13 mouse cellular contexts compared by ENCODE assay signal in genomic region chr13:63553436-63553835, GRCm38 (mm10). TPM values are rescaled to one million over a fixed set of nuclear protein-coding genes. Genes with fewer than 3 reads are reported as not detected.
A peak's percentile ranks its signal among the peaks of the same experiment; 100 is the strongest.
DNase-seq lines count a peak whose midpoint lies in the region; ATAC-seq and TF ChIP-seq lines count a peak whose summit lies in the region.
"Had no signal": no experiment of that assay in that cellular context is flagged by ENCODE, and none has a peak within 500 bp of the region (broad histone marks: within the 10 kb centered on the region; RNA-seq: fewer than 3 reads in every experiment).

No protein-coding gene starts in this region.

- H3K4me2 ChIP-seq in forebrain, postnatal 0 days (ENCODE audit: low read depth), result no peak overlapping the region
- H3K4me2 ChIP-seq in limb, embryonic 13.5 days (replicated peaks), result peak overlapping the region; percentile 41

- peak overlapping the region; percentile 83 for H3K27ac ChIP-seq in forebrain, embryonic 10.5 days
- no peak overlapping the region for H3K27ac ChIP-seq in forebrain, postnatal 0 days (ENCODE audit: low read depth, low read length)
- no peak overlapping the region for H3K27ac ChIP-seq in limb, embryonic 13.5 days
- no peak overlapping the region for H3K27ac ChIP-seq in thymus, adult 2 months (ENCODE audit: control insufficient read depth, insufficient read depth, low read length)

- H3K4me1 ChIP-seq in forebrain, embryonic 10.5 days, result peaks cover 98% of the 10 kb centered on the region
- H3K4me1 ChIP-seq in forebrain, postnatal 0 days (ENCODE audit: insufficient read depth), result peaks cover 13% of the 10 kb centered on the region
- H3K4me1 ChIP-seq in limb, embryonic 13.5 days, result peaks cover 97% of the 10 kb centered on the region
- peaks cover 30% of the 10 kb centered on the region for H3K4me1 ChIP-seq in thymus, adult 2 months (replicated peaks; ENCODE audit: control insufficient read depth, insufficient read depth, low read length)

- DNase-seq in forebrain, embryonic 10.5 days (ENCODE audit: extremely low spot score, low spot score), result no peak
- DNase-seq in forebrain, postnatal 0 days, result no peak
- peak; percentile 56 for DNase-seq in brain, embryonic 14.5 days (ENCODE audit: low read depth)
- DNase-seq in MN1 (ENCODE audit: low spot score), result no peak
- DNase-seq in thymus, adult 2 months, result no peak
- DNase-seq in embryo, embryonic 9.5 days (ENCODE audit: extremely low spot score), result no peak
- DNase-seq: adrenal gland, postnatal 25 days; heart, adult 18-20 months; kidney, adult 11 months; layer of hippocampus, postnatal 36 days had no signal

- 36% methylated on average over 5 of the region's 5 CpGs for WGBS in forebrain, embryonic 10.5 days
- 26% methylated on average over 5 of the region's 5 CpGs for WGBS in forebrain, postnatal 0 days
- 55% methylated on average over 5 of the region's 5 CpGs for WGBS in limb, embryonic 13.5 days
- WGBS in thymus, adult 2 months, result 75% methylated on average over 5 of the region's 5 CpGs

- H3K9ac ChIP-seq in forebrain, postnatal 0 days, result no peak overlapping the region
- no peak overlapping the region for H3K9ac ChIP-seq in limb, embryonic 13.5 days

- peaks cover 23% of the 10 kb centered on the region; the same call in 1 of the 2 replicates for H3K27me3 ChIP-seq in forebrain, embryonic 10.5 days (ENCODE audit: poor library complexity, severe bottlenecking)
- no peaks in the 10 kb centered on the region for H3K27me3 ChIP-seq in forebrain, postnatal 0 days (ENCODE audit: insufficient read depth, low read length)
- no peaks in the 10 kb centered on the region for H3K27me3 ChIP-seq in limb, embryonic 13.5 days
- no peaks in the 10 kb centered on the region for H3K27me3 ChIP-seq in thymus, adult 2 months (ENCODE audit: control insufficient read depth, insufficient read depth, low read length)
- H3K27me3 ChIP-seq: Patski had no signal

- ATAC-seq in forebrain, postnatal 0 days, result no peak
- ATAC-seq in erythroid progenitor cell, adult 5-6 weeks (replicated peaks; ENCODE audit: low FRiP score, poor library complexity, severe bottlenecking), result peak; percentile 31; the same call in 1 of the 2 replicates
- ATAC-seq in limb, embryonic 13.5 days (ENCODE audit: low FRiP score, low read depth), result no peak
- ATAC-seq: Patski had no signal

- peaks cover 24% of the 10 kb centered on the region for H3K36me3 ChIP-seq in forebrain, embryonic 10.5 days (replicated peaks)
- H3K36me3 ChIP-seq in forebrain, postnatal 0 days (ENCODE audit: insufficient read depth), result no peaks in the 10 kb centered on the region
- peaks cover 5% of the 10 kb centered on the region for H3K36me3 ChIP-seq in limb, embryonic 13.5 days
- H3K36me3 ChIP-seq in thymus, adult 2 months (ENCODE audit: control insufficient read depth, insufficient read depth, low read length), result peaks cover 6% of the 10 kb centered on the region; the same call in 1 of the 2 replicates

- H3K9me3 ChIP-seq in forebrain, embryonic 10.5 days, result no peaks in the 10 kb centered on the region
- H3K9me3 ChIP-seq in forebrain, postnatal 0 days (ENCODE audit: low read length), result no peaks in the 10 kb centered on the region
- H3K9me3 ChIP-seq in limb, embryonic 13.5 days, result no peaks in the 10 kb centered on the region

- H3K4me3 ChIP-seq in forebrain, embryonic 10.5 days, result peak overlapping the region; percentile 36
- no peak overlapping the region for H3K4me3 ChIP-seq in forebrain, postnatal 0 days (ENCODE audit: low read depth, low read length)
- no peak overlapping the region for H3K4me3 ChIP-seq in limb, embryonic 13.5 days
- H3K4me3 ChIP-seq in thymus, adult 2 months (ENCODE audit: control insufficient read depth, insufficient read depth, low read length), result no peak overlapping the region

- TF ChIP-seq POLR2A in brain, embryonic 14.5 days (IDR thresholded peaks at IDR 0.05; ENCODE audit: borderline replicate concordance, extremely low read depth, insufficient read depth, insufficient read length, poor library complexity, severe bottlenecking), result no peak
- TF ChIP-seq POLR2A in thymus, adult 2 months (IDR thresholded peaks at IDR 0.05; ENCODE audit: control insufficient read depth, extremely low read depth, insufficient read depth, low read length, poor library complexity), result no peak

- no peak for TF ChIP-seq CTCF in forebrain, postnatal 0 days (IDR thresholded peaks at IDR 0.05; ENCODE audit: low read depth)
- no peak for TF ChIP-seq CTCF in brain, embryonic 14.5 days (IDR thresholded peaks at IDR 0.05; ENCODE audit: borderline replicate concordance, extremely low read depth, insufficient read depth, insufficient read length)
- TF ChIP-seq CTCF in thymus, adult 2 months (IDR thresholded peaks at IDR 0.05; ENCODE audit: borderline replicate concordance, control insufficient read depth, extremely low read depth, insufficient read depth, low read length, poor library complexity), result no peak

RNA-seq across cellular contexts. Expression of gene Ptch1, which starts 20.0 kb away (rescaled TPM):
- 21.0 and 23.6 TPM in 2 replicates for polyA plus RNA-seq in forebrain, embryonic 10.5 days (2016; fragmentation: Nextera tagmentation; extraction: Ambion mirVana)
- total RNA-seq in forebrain, postnatal 0 days (2014; rRNA removed), result 11.7 and 26.5 TPM in 2 replicates
- polyA plus RNA-seq in forebrain, postnatal 0 days (2015; fragmentation: Nextera tagmentation; extraction: Ambion mirVana), result 2.7 and 4.8 TPM in 2 replicates
- polyA plus RNA-seq in brain, embryonic 14.5 days (2012; rRNA removed), result 23.3 and 37.6 TPM in 2 replicates
- total RNA-seq in erythroid progenitor cell, adult 5-6 weeks (2015; ENCODE audit: low replicate concordance), result 4.0 and 6.3 TPM in 2 replicates
- total RNA-seq in erythroid progenitor cell, adult 5-6 weeks (2017; ENCODE audit: low replicate concordance), result 1.6 and 2.6 TPM in 2 replicates
- polyA plus RNA-seq in limb, embryonic 13.5 days (2015; fragmentation: Nextera tagmentation; extraction: Ambion mirVana), result 27.4 and 30.0 TPM in 2 replicates
- 27.2 and 30.2 TPM in 2 replicates for polyA plus RNA-seq in thymus, adult 2 months (2012; rRNA removed)

RNA-seq across cellular contexts. Expression of gene Fancc, which starts 56.4 kb away (rescaled TPM):
- 22.4 and 23.9 TPM in 2 replicates for polyA plus RNA-seq in forebrain, embryonic 10.5 days (2016; fragmentation: Nextera tagmentation; extraction: Ambion mirVana)
- 9.3 and 12.2 TPM in 2 replicates for total RNA-seq in forebrain, postnatal 0 days (2014; rRNA removed)
- polyA plus RNA-seq in forebrain, postnatal 0 days (2015; fragmentation: Nextera tagmentation; extraction: Ambion mirVana), result 7.4 and 8.0 TPM in 2 replicates
- polyA plus RNA-seq in brain, embryonic 14.5 days (2012; rRNA removed), result 12.7 and 16.1 TPM in 2 replicates
- 16.6 and 21.4 TPM in 2 replicates for total RNA-seq in erythroid progenitor cell, adult 5-6 weeks (2015; ENCODE audit: low replicate concordance)
- total RNA-seq in erythroid progenitor cell, adult 5-6 weeks (2017; ENCODE audit: low replicate concordance), result 24.1 and 25.2 TPM in 2 replicates
- 22.2 and 23.2 TPM in 2 replicates for polyA plus RNA-seq in limb, embryonic 13.5 days (2015; fragmentation: Nextera tagmentation; extraction: Ambion mirVana)
- polyA plus RNA-seq in thymus, adult 2 months (2012; rRNA removed), result 14.7 and 20.4 TPM in 2 replicates
